Mouse (Mus musculus): ENCODE results near the gene Rnf183. TPM values are rescaled to one million over a fixed set of nuclear protein-coding genes. Genes with fewer than 3 reads are reported as not detected.

Gene Rnf183
- polyA plus RNA-seq, 1 experiment, result 4.3 TPM

- Histone ChIP-seq H3K4me3 (ENCODE audit: control insufficient read depth, low read depth, low read length) (no peak overlapping the region), H3K27me3 (ENCODE audit: control insufficient read depth, insufficient read depth, low read length) (no peaks in the 10 kb centered on the region), H3K36me3 (ENCODE audit: control insufficient read depth, insufficient read depth, low read length) (no peaks in the 10 kb centered on the region; the same call in none of the 2 replicates), H3K4me1 (ENCODE audit: control insufficient read depth, insufficient read depth, low read length) (no peaks in the 10 kb centered on the region), H3K27ac (ENCODE audit: control insufficient read depth, insufficient read depth, low read depth, low read length) (no peak overlapping the region)
- TF ChIP-seq CTCF (IDR thresholded peaks at IDR 0.05; ENCODE audit: control insufficient read depth, insufficient read depth, insufficient replicate concordance, low read depth, low read length), result no peak
- TF ChIP-seq POLR2A (IDR thresholded peaks at IDR 0.05; ENCODE audit: control insufficient read depth, low read depth, low read length), result no peak
Measured at GRCm38 (mm10) chr4:62397616-62398365, 37.3 kb downstream of the Rnf183 start.

DNA sequence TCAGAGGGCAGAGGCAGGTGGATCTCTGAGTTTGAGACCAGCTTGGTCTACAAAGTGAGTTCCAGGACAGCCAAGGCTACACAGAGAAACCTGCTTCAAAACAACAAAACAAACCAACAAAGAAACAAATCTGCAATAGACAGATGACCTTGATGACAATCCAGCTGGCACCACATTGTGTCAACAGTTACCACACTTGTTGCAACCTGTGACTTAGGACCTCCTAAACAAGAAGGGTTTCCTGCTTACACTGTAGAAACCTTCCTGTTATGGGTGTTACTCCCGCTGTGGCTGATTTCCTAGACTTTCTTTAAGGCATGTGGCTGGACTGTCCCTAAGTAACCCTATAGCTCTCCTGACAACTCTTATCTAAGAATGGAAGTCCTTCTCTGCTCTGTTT, 39.2 kb downstream of the Rnf183 start:
- Histone ChIP-seq H3K4me3 (ENCODE audit: control insufficient read depth, low read depth, low read length) (no peak overlapping the region), H3K27me3 (ENCODE audit: control insufficient read depth, insufficient read depth, low read length) (no peaks in the 10 kb centered on the region), H3K27ac (ENCODE audit: control insufficient read depth, insufficient read depth, low read depth, low read length) (no peak overlapping the region), H3K36me3 (ENCODE audit: control insufficient read depth, insufficient read depth, low read length) (peaks cover 1% of the 10 kb centered on the region), H3K4me1 (ENCODE audit: control insufficient read depth, insufficient read depth, low read length) (no peaks in the 10 kb centered on the region)
- no peak for TF ChIP-seq POLR2A (IDR thresholded peaks at IDR 0.05; ENCODE audit: control insufficient read depth, low read depth, low read length)

DNA sequence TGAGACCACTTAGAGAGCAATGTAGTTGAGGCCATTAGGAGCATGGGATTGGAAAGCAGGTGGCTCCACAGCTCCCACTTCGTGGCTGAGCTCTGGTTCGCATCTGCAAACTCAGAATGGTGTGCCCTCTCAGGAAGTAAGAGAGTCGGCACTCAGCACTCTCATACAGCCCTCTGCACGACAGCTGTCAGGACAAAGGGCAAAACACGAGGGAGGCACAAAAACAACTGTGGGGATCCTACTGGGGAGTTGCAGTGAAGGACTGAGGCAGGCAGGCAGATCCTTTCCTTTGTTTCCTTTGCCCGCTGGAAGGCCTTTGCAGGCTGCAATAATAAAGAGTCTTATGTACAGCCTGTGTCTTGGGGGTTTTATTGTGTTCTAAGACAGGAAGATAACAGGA, 41.6 kb downstream of the Rnf183 start:
- H3K27me3 ChIP-seq (ENCODE audit: control insufficient read depth, insufficient read depth, low read length), result no peaks in the 10 kb centered on the region
- no peak for TF ChIP-seq POLR2A (IDR thresholded peaks at IDR 0.05; ENCODE audit: control insufficient read depth, low read depth, low read length)
- TF ChIP-seq CTCF (IDR thresholded peaks at IDR 0.05; ENCODE audit: control insufficient read depth, insufficient read depth, insufficient replicate concordance, low read depth, low read length), result no peak
- H3K4me3 ChIP-seq (ENCODE audit: control insufficient read depth, low read depth, low read length), result no peak overlapping the region
- H3K27ac ChIP-seq (ENCODE audit: control insufficient read depth, insufficient read depth, low read depth, low read length), result no peak overlapping the region
- H3K36me3 ChIP-seq (ENCODE audit: control insufficient read depth, insufficient read depth, low read length), result peaks cover 3% of the 10 kb centered on the region
- no peaks in the 10 kb centered on the region for H3K4me1 ChIP-seq (ENCODE audit: control insufficient read depth, insufficient read depth, low read length)

- Histone ChIP-seq H3K36me3 (ENCODE audit: control insufficient read depth, insufficient read depth, low read length) (peaks cover 3% of the 10 kb centered on the region), H3K4me3 (ENCODE audit: control insufficient read depth, low read depth, low read length) (no peak overlapping the region), H3K4me1 (ENCODE audit: control insufficient read depth, insufficient read depth, low read length) (no peaks in the 10 kb centered on the region), H3K27ac (ENCODE audit: control insufficient read depth, insufficient read depth, low read depth, low read length) (no peak overlapping the region), H3K27me3 (ENCODE audit: control insufficient read depth, insufficient read depth, low read length) (no peaks in the 10 kb centered on the region)
- TF ChIP-seq POLR2A (IDR thresholded peaks at IDR 0.05; ENCODE audit: control insufficient read depth, low read depth, low read length), result no peak
Measured at GRCm38 (mm10) chr4:62391892-62392291, 43.2 kb downstream of the Rnf183 start.

DNA sequence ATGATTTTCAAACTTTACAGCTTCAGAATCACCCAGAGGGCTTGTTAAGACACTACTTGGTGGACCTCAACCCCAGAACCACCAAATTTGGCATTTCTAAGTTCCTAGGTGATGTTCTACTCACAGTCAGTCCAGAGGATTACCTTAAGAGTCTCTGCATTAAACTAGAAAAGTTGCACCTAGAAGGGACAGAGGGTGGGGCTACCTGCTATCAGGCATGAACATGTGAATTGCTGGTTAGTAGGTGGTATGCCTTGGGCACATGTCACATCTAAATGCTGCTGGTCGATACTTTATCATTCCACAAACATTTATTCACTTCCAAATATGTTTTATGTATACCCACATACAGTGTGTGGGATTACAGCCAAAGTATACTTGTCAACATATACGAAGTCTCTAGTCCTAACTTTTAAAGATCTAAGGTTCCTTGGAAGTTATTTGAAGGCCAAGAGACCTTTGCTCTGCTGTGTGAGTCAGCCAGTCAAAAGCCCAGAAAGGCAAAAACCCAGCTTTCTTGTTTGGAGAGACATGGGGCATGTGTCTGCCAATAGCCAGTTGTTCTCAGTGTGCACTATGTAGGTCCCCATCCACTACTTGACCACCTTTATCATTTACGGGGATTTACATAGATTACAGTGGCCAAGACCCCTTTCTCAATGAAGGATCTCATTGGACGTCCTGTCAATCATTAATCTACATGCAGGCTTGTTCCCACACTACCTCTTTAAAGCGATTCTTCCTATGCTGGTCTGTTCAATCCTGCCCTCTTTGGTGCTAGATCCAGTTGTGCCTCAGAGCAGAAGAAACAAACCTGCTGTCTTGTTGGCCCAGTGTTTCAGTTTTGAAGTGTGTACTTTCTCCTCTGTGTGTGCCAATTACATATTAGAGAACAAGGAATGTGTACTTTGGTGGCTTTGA, 45.2 kb downstream of the Rnf183 start:
- Histone ChIP-seq H3K27ac (ENCODE audit: control insufficient read depth, insufficient read depth, low read depth, low read length) (no peak overlapping the region), H3K4me1 (ENCODE audit: control insufficient read depth, insufficient read depth, low read length) (no peaks in the 10 kb centered on the region), H3K36me3 (ENCODE audit: control insufficient read depth, insufficient read depth, low read length) (peaks cover 3% of the 10 kb centered on the region), H3K27me3 (ENCODE audit: control insufficient read depth, insufficient read depth, low read length) (no peaks in the 10 kb centered on the region), H3K4me3 (ENCODE audit: control insufficient read depth, low read depth, low read length) (no peak overlapping the region)
- TF ChIP-seq CTCF (IDR thresholded peaks at IDR 0.05; ENCODE audit: control insufficient read depth, insufficient read depth, insufficient replicate concordance, low read depth, low read length) (no peak), POLR2A (IDR thresholded peaks at IDR 0.05; ENCODE audit: control insufficient read depth, low read depth, low read length) (no peak)

DNA sequence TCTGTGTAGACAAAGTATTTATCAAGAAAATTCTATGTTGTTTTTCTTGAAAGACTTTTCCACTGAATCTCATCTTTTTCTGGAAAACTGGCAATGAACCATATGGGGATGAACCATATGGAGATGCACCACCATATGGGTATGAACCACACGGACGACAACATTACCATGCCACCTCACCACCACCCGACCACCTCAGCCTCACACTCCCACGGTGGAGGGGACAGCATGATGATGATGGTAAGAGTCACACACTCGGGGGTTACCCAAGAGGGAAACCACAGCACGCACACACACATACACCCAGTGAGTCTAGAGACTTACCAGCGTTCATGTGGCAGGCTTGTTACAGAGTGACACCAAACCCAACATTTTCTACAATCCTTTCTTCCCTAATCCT, 49.6 kb downstream of the Rnf183 start:
- H3K36me3 ChIP-seq (ENCODE audit: control insufficient read depth, insufficient read depth, low read length), result peaks cover 1% of the 10 kb centered on the region; the same call in 1 of the 2 replicates
- H3K4me3 ChIP-seq (ENCODE audit: control insufficient read depth, low read depth, low read length), result no peak overlapping the region
- TF ChIP-seq POLR2A (IDR thresholded peaks at IDR 0.05; ENCODE audit: control insufficient read depth, low read depth, low read length), result no peak
- no peak for TF ChIP-seq CTCF (IDR thresholded peaks at IDR 0.05; ENCODE audit: control insufficient read depth, insufficient read depth, insufficient replicate concordance, low read depth, low read length)
- no peaks in the 10 kb centered on the region for H3K27me3 ChIP-seq (ENCODE audit: control insufficient read depth, insufficient read depth, low read length)
- no peak overlapping the region for H3K27ac ChIP-seq (ENCODE audit: control insufficient read depth, insufficient read depth, low read depth, low read length)
- H3K4me1 ChIP-seq (ENCODE audit: control insufficient read depth, insufficient read depth, low read length), result no peaks in the 10 kb centered on the region

DNA sequence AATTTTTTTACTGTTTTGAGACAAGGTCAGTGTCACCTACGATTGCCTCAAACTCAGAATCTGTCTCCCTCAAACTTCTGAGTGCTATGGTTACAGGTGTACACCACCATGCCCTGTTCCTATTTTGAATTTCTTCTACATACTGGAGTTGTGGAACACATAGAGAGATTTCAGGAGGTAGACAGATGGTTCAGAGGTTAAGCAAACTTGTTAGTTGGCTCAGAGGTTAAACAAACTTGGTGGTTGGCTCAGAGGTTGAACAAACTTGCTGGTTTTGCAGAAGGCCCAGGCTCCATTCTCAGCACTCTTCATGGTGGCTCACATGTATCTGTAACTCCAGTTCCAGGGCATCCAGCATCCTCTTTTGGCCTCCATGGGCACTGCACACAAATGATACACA, 50.9 kb downstream of the Rnf183 start:
- TF ChIP-seq CTCF (IDR thresholded peaks at IDR 0.05; ENCODE audit: control insufficient read depth, insufficient read depth, insufficient replicate concordance, low read depth, low read length) (no peak), POLR2A (IDR thresholded peaks at IDR 0.05; ENCODE audit: control insufficient read depth, low read depth, low read length) (no peak)
- Histone ChIP-seq H3K4me1 (ENCODE audit: control insufficient read depth, insufficient read depth, low read length) (no peaks in the 10 kb centered on the region), H3K4me3 (ENCODE audit: control insufficient read depth, low read depth, low read length) (no peak overlapping the region), H3K27ac (ENCODE audit: control insufficient read depth, insufficient read depth, low read depth, low read length) (no peak overlapping the region), H3K36me3 (ENCODE audit: control insufficient read depth, insufficient read depth, low read length) (no peaks in the 10 kb centered on the region), H3K27me3 (ENCODE audit: control insufficient read depth, insufficient read depth, low read length) (no peaks in the 10 kb centered on the region)

All from testis, adult 2 months (tissue).